Mouse (Mus musculus): Measurements from ENCODE around the gene Brat1.
"Not testable (repeated sequence)": the region's sequence is repeated elsewhere in the genome, so short reads cannot be mapped to it uniquely, and the experiment has no call there.

The Brat1 gene

GRCm38 (mm10) chr5:140704378-140705251, at the start of gene Brat1:
Brat1 (plus strand) TSS chr5:140705011.
- peak; percentile 99 to 100 for DNase-seq (ENCODE audit: low spot score in 2 of 2)

DNA sequence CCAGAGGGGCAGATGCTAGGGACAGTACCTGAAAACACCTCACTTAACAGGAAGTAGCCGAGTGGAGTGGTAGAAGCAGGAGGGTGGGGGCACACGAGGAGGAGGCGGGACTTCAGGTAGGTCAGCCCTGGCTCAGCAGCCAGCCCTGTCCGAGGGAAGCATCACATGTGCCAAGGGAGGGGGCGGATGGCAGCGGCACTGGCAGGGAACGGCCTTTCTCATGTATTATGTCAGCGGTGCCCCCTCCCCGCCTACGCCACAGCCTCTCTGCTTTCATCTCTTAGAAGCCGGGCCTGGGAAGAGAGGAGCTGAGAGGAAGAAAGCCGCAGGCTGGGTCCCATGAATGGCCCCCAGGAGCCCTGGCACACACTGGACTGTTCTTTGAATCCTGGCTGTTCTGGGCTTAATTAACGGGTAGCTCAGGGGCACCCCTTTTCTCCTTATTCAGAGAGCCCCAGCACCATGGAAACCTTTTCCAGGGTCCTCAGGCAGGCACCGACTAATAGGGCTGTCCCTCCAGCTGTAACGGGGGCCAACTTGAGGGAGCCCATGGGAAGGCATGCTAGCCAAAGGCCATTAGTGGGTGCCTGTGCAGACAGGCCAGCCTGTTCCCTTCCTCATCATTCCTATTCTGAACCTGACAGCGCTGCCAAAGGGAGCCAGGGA, 45.1 kb upstream of the Brat1 start:
- DNase-seq (ENCODE audit: low spot score in 2 of 2), result peak; percentile 79 to 85

- DNase-seq (ENCODE audit: low spot score in 2 of 2), result no peak
These were observed 44.4 kb upstream of the Brat1 start for GRCm38 (mm10) chr5:140660398-140660797.

GRCm38 (mm10) chr5:140661427-140661826, 43.4 kb upstream of the Brat1 start:
- DNase-seq (ENCODE audit: low spot score in 2 of 2), result no peak

DNA sequence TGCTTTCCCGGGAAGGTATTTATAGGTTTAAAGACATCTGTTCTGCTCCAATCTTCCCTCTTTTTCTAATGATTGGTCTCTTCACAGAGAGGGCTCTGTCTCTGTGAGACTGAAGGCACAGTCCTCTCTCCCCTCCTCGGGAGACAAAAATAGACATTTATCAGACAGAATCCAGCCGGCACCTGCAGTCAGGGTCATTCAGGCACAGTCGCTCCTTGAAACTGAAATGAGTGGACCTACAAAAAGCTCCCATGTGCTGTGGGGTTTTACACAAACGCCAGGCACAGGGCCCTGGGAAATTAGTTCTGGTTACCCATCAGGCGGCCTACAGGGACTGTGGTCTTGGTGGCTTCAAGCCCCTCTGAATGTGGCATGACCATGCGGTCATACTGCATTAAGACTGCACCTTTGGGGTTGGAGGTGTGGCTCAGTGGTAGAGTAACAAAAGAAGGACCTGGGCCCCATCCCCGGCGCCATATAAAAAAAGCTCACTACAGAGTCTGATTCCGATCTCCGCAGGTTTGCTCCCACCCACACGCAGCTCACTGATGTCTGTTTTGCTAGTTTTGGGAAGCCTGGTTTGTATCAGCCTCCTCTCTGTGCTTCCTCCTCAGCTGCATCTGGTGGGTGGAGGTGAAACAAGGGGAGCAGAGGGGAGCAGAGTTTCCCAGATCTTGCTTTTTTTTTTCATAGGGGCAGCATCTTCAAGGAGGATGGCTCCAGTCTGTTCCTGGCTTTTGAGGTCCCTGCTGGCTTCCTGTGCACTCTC, 42.8 kb upstream of the Brat1 start:
- peak; percentile 45 to 64 for DNase-seq (ENCODE audit: low spot score in 2 of 2)

- peak in 1 of 2 experiments; percentile 33 for DNase-seq (ENCODE audit: low spot score in 2 of 2)
These were observed 41.8 kb upstream of the Brat1 start for GRCm38 (mm10) chr5:140662741-140663592.

GRCm38 (mm10) chr5:140663621-140664180, 41.1 kb upstream of the Brat1 start:
- DNase-seq (ENCODE audit: low spot score in 2 of 2), result peak; percentile 40 to 61

- no peak for DNase-seq (ENCODE audit: low spot score in 2 of 2)
These were observed 32.7 kb upstream of the Brat1 start for GRCm38 (mm10) chr5:140672115-140672514.

DNA sequence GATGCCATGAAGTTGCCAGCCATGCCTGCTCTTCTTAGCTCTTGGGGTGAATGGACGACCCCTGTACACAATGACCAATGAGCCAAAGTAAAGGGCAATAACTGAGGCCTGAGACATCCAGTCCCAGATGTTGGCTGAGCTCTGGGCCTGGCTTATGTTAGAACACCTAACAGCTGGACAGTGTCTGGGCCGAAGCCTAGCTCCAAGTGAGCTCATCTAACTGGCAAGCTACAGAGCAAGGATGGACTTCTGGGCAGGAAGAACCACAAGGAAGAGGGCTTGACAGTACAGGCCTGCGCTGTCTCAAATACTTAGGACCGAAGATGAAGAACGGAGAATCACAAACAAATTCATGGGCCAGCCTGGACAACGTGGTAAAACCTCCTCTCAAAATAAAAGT, 32.2 kb upstream of the Brat1 start:
- DNase-seq (ENCODE audit: low spot score in 2 of 2), result not testable (repeated sequence)

DNA sequence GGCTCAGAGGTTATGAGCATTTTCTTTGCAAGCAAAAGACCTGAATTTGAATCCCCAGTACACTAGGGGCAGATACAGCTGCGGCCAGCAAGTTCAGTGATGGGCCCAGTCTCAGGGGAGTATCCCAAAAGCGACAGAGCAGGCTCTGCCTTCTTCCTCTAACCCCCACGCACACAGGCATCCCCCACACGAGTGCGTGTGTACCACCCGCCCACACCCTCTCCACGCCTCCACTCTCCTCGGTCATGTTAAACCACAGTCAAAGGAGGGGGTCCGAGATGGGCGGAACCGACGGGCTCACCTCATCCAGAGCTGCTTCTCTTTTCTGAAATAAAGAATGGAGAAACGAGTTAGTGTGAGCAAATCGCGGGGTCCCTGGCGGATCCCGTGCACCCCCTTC, 30.8 kb upstream of the Brat1 start:
- DNase-seq (ENCODE audit: low spot score in 2 of 2), result no peak

GRCm38 (mm10) chr5:140675079-140675478, 29.7 kb upstream of the Brat1 start:
- no peak for DNase-seq (ENCODE audit: low spot score in 2 of 2)

- DNase-seq (ENCODE audit: low spot score in 2 of 2), result peak; percentile 36 to 67
These were observed 29.2 kb upstream of the Brat1 start for GRCm38 (mm10) chr5:140675640-140676039.

DNA sequence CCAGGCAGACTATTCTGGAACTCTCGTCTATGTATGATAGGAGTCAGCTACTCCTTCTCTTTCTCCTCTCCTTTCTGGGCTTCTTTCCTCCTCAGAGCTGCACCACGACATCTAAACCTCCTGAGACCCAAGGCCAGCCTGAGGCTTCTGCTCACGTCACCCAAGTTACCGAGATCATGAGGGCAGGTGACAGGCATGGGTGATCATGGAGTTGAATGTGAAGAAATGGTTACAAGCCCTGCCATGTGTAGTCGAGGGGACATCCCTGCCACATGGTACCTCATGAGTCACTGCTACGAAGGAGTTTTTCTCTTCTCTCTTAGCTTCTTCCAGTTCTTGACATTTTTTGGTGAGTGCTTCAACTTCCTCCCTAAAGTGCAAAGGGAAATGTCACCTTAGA, 27.7 kb upstream of the Brat1 start:
- DNase-seq (ENCODE audit: low spot score in 2 of 2), result no peak

- no peak for DNase-seq (ENCODE audit: low spot score in 2 of 2)
These were observed 24.8 kb upstream of the Brat1 start for GRCm38 (mm10) chr5:140680051-140680450.

GRCm38 (mm10) chr5:140680950-140681349, 23.9 kb upstream of the Brat1 start:
- DNase-seq (ENCODE audit: low spot score in 2 of 2), result no peak

DNA sequence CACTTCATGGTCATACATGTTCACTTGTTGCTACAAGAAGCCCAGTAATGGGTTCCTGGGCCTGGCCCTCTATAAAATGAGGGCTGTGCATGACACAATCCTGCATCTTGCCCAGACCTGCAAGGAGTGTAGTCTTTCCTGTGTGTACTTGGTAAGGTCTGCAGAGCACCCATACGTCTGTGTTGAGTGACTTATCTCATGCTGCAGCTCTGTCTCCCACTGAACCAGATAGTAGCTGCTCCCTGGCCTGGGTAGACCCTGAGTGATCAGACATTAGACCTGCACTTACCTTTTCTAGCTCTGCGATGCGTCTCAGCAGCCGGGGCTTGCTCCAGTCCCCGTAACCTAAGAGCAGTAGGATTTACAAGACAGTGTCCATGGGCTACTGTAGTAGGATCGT, 22.7 kb upstream of the Brat1 start:
- DNase-seq (ENCODE audit: low spot score in 2 of 2), result no peak

- peak in 1 of 2 experiments; percentile 58 for DNase-seq (ENCODE audit: low spot score in 2 of 2)
These were observed 20.3 kb upstream of the Brat1 start for GRCm38 (mm10) chr5:140684343-140685148.

DNA sequence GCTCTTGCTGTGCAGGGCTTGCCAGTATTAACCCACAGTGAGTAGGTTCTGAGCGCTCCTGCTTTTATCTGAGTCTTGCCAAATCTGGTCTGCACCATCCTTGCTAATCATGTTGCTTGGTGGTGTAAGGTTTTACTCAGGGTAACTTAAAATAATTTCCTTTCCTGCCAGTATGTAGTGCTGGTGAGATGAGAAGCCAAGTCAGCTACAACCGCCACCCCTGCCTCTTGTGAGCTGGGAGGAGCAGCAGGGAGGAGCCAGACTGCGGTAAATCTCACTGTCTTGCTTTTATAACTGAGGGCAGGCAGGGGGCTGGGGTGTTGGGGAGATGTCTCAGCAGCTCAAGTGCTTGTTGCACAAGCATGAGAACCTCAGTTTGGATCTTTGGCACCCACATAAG, 16.4 kb upstream of the Brat1 start:
- DNase-seq (ENCODE audit: low spot score in 2 of 2), result peak; percentile 46 to 65

GRCm38 (mm10) chr5:140695987-140696386, 8.8 kb upstream of the Brat1 start:
- no peak for DNase-seq (ENCODE audit: low spot score in 2 of 2)

DNA sequence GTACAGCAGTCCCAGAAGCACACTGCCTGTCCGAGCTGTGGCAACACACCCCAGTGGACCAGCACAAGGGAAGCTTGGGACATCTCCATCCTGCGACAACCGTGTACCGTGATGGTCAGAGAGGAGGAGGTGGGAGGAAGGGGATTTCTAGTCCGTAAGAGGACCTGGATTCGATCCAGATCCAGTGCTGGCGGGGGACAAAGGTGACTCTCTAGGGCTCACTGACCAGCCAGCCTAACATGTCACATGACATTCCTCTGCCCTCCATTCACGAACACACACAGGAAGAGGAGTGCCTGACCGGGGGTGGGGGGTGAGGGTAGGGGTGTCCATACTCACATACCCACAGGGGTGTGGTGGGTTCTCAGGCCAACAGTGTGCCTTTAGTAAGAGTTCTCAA, 5.0 kb upstream of the Brat1 start:
- DNase-seq (ENCODE audit: low spot score in 2 of 2), result no peak
